Mouse (Mus musculus): ENCODE measurements around the gene Hs3st1. TPM values are rescaled to one million over a fixed set of nuclear protein-coding genes. Genes with fewer than 3 reads are reported as not detected.
"Not testable (repeated sequence)": the region's sequence is repeated elsewhere in the genome, so short reads cannot be mapped to it uniquely, and the experiment has no call there.

Hs3st1 gene
- polyA plus RNA-seq (2016; fragmentation: Nextera tagmentation; extraction: Ambion mirVana) = 10.1 and 10.8 TPM in 2 replicates

- not testable (repeated sequence) for H3K27me3 ChIP-seq (ENCODE audit: insufficient read depth, poor library complexity, severe bottlenecking); H3K9me3 ChIP-seq; H3K4me3 ChIP-seq; H3K4me1 ChIP-seq (replicated peaks); DNase-seq (ENCODE audit: low spot score); H3K36me3 ChIP-seq; H3K27ac ChIP-seq
- WGBS = 91% methylated on average over 15 of the region's 15 CpGs
Observed at GRCm38 (mm10) chr5:39755375-39755774, at the start of gene Hs3st1. Gene Hs3st1, minus strand, starts transcription at chr5:39755475.

- Histone ChIP-seq H3K4me3 (no peak overlapping the region), H3K4me1 (replicated peaks) (no peaks in the 10 kb centered on the region), H3K9me3 (no peaks in the 10 kb centered on the region), H3K27me3 (ENCODE audit: insufficient read depth, poor library complexity, severe bottlenecking) (no peaks in the 10 kb centered on the region), H3K27ac (no peak overlapping the region), H3K36me3 (no peaks in the 10 kb centered on the region)
- no peak for DNase-seq (ENCODE audit: low spot score)
- WGBS = 90% methylated on average over 5 of the region's 5 CpGs
Observed at GRCm38 (mm10) chr5:39804663-39805062, 49.4 kb upstream of the Hs3st1 start.

- no peak for DNase-seq (ENCODE audit: low spot score)
- Histone ChIP-seq H3K4me1 (replicated peaks) (no peaks in the 10 kb centered on the region), H3K9me3 (no peaks in the 10 kb centered on the region), H3K27ac (no peak overlapping the region), H3K4me3 (no peak overlapping the region), H3K27me3 (ENCODE audit: insufficient read depth, poor library complexity, severe bottlenecking) (no peaks in the 10 kb centered on the region), H3K36me3 (no peaks in the 10 kb centered on the region)
- WGBS = 84% methylated on average over 3 of the region's 3 CpGs
Observed at GRCm38 (mm10) chr5:39803941-39804340, 48.7 kb upstream of the Hs3st1 start.

- Histone ChIP-seq H3K4me1 (replicated peaks) (no peaks in the 10 kb centered on the region), H3K27ac (no peak overlapping the region), H3K36me3 (no peaks in the 10 kb centered on the region), H3K4me3 (no peak overlapping the region), H3K27me3 (ENCODE audit: insufficient read depth, poor library complexity, severe bottlenecking) (no peaks in the 10 kb centered on the region), H3K9me3 (no peaks in the 10 kb centered on the region)
- 90% methylated on average over 3 of the region's 3 CpGs for WGBS
- DNase-seq (ENCODE audit: low spot score) = no peak
Observed at GRCm38 (mm10) chr5:39803457-39803856, 48.2 kb upstream of the Hs3st1 start.

GRCm38 (mm10) chr5:39802110-39802509, 46.8 kb upstream of the Hs3st1 start:
- Histone ChIP-seq H3K36me3 (no peaks in the 10 kb centered on the region), H3K27ac (no peak overlapping the region), H3K4me1 (replicated peaks) (no peaks in the 10 kb centered on the region), H3K9me3 (no peaks in the 10 kb centered on the region), H3K27me3 (ENCODE audit: insufficient read depth, poor library complexity, severe bottlenecking) (no peaks in the 10 kb centered on the region), H3K4me3 (no peak overlapping the region)
- no peak for DNase-seq (ENCODE audit: low spot score)
- 66% methylated on average over 3 of the region's 3 CpGs for WGBS

- Histone ChIP-seq H3K9me3 (no peaks in the 10 kb centered on the region), H3K27me3 (ENCODE audit: insufficient read depth, poor library complexity, severe bottlenecking) (no peaks in the 10 kb centered on the region), H3K4me1 (replicated peaks) (0 out of 2 replicates have a peak, but pooled peaks cover under 1% of the 10 kb centered on the region), H3K36me3 (no peaks in the 10 kb centered on the region), H3K4me3 (no peak overlapping the region), H3K27ac (no peak overlapping the region)
- WGBS = 92% methylated on average over 7 of the region's 7 CpGs
- DNase-seq (ENCODE audit: low spot score) = no peak
Observed at GRCm38 (mm10) chr5:39777094-39777710, 21.9 kb upstream of the Hs3st1 start.

GRCm38 (mm10) chr5:39771680-39772348, 16.5 kb upstream of the Hs3st1 start:
- Histone ChIP-seq H3K4me1 (replicated peaks) (peaks cover 7% of the 10 kb centered on the region; the same call in 1 of the 2 replicates), H3K27ac (no peak overlapping the region), H3K36me3 (no peaks in the 10 kb centered on the region), H3K27me3 (ENCODE audit: insufficient read depth, poor library complexity, severe bottlenecking) (no peaks in the 10 kb centered on the region), H3K4me3 (no peak overlapping the region), H3K9me3 (no peaks in the 10 kb centered on the region)
- 43% methylated on average over 5 of the region's 5 CpGs for WGBS
- no peak for DNase-seq (ENCODE audit: low spot score)

- DNase-seq (ENCODE audit: low spot score) = no peak
- Histone ChIP-seq H3K4me3 (no peak overlapping the region), H3K27ac (no peak overlapping the region), H3K27me3 (ENCODE audit: insufficient read depth, poor library complexity, severe bottlenecking) (no peaks in the 10 kb centered on the region), H3K36me3 (no peaks in the 10 kb centered on the region), H3K9me3 (no peaks in the 10 kb centered on the region), H3K4me1 (replicated peaks) (no peaks in the 10 kb centered on the region)
- WGBS = 88% methylated on average over 8 of the region's 8 CpGs
Observed at GRCm38 (mm10) chr5:39761682-39762456, 6.6 kb upstream of the Hs3st1 start.

- Histone ChIP-seq H3K36me3 (no peaks in the 10 kb centered on the region), H3K9me3 (no peaks in the 10 kb centered on the region), H3K4me3 (no peak overlapping the region), H3K4me1 (replicated peaks) (no peaks in the 10 kb centered on the region), H3K27ac (no peak overlapping the region), H3K27me3 (ENCODE audit: insufficient read depth, poor library complexity, severe bottlenecking) (no peaks in the 10 kb centered on the region)
- no peak for DNase-seq (ENCODE audit: low spot score)
- 83% methylated on average over 2 of the region's 2 CpGs for WGBS
Observed at GRCm38 (mm10) chr5:39758890-39759475, 3.7 kb upstream of the Hs3st1 start.

- Histone ChIP-seq H3K9me3 (no peaks in the 10 kb centered on the region), H3K4me1 (replicated peaks) (no peaks in the 10 kb centered on the region), H3K27ac (no peak overlapping the region), H3K4me3 (no peak overlapping the region), H3K36me3 (no peaks in the 10 kb centered on the region), H3K27me3 (ENCODE audit: insufficient read depth, poor library complexity, severe bottlenecking) (no peaks in the 10 kb centered on the region)
- WGBS = 85% methylated on average over 2 of the region's 2 CpGs
- DNase-seq (ENCODE audit: low spot score) = no peak
Observed at GRCm38 (mm10) chr5:39736843-39737242, 18.4 kb downstream of the Hs3st1 start.

GRCm38 (mm10) chr5:39733750-39734443, 21.4 kb downstream of the Hs3st1 start:
- Histone ChIP-seq H3K4me1 (replicated peaks) (no peaks in the 10 kb centered on the region), H3K27ac (no peak overlapping the region), H3K36me3 (no peaks in the 10 kb centered on the region), H3K4me3 (no peak overlapping the region), H3K9me3 (no peaks in the 10 kb centered on the region), H3K27me3 (ENCODE audit: insufficient read depth, poor library complexity, severe bottlenecking) (no peaks in the 10 kb centered on the region)
- 71% methylated on average over 1 of the region's 1 CpGs for WGBS
- DNase-seq (ENCODE audit: low spot score) = no peak

- DNase-seq (ENCODE audit: low spot score) = no peak
- no peak overlapping the region for H3K27ac ChIP-seq
- 72% methylated on average over 5 of the region's 5 CpGs for WGBS
Observed at GRCm38 (mm10) chr5:39733013-39733749, 22.1 kb downstream of the Hs3st1 start.

More at GRCm38 (mm10) chr5:39733013-39733749, 22.1 kb downstream of the Hs3st1 start:
- no peak overlapping the region for H3K4me3 ChIP-seq
- no peaks in the 10 kb centered on the region for H3K36me3 ChIP-seq
- H3K4me1 ChIP-seq (replicated peaks) = no peaks in the 10 kb centered on the region
- H3K27me3 ChIP-seq (ENCODE audit: insufficient read depth, poor library complexity, severe bottlenecking) = no peaks in the 10 kb centered on the region
- H3K9me3 ChIP-seq = no peaks in the 10 kb centered on the region

Measured in hindbrain, embryonic 10.5 days (tissue).